Mouse (Mus musculus) heart, adult 2 months (tissue): Measurements from ENCODE around the gene Socs7. TPM values are rescaled to one million over a fixed set of nuclear protein-coding genes. Genes with fewer than 3 reads are reported as not detected.
A peak's percentile ranks its signal among the peaks of the same experiment; 100 is the strongest.
"Not testable (repeated sequence)": the region's sequence is repeated elsewhere in the genome, so short reads cannot be mapped to it uniquely, and the experiment has no call there.

Source experiments
- DNase-seq, 2 experiments: peaks; one replicate each; pipeline ENCODE4 v3.0.0; 2021
- H3K27ac ChIP-seq: fragments of 200-600 bp; 2 replicates; pipeline ENCODE4 v1.8.1; 2022
- H3K27me3 ChIP-seq: fragments of 200-500 bp; 2 replicates; pipeline ENCODE4 v1.6.1; 2012; ENCODE audit warnings: mild to moderate bottlenecking, low read length, inconsistent platforms, mixed read lengths; ENCODE audit not compliant: control insufficient read depth, insufficient read depth
- H3K36me3 ChIP-seq: fragments of 200-500 bp; 2 replicates; pipeline ENCODE4 v1.6.1; 2012; ENCODE audit warnings: low read length, inconsistent platforms; ENCODE audit not compliant: control insufficient read depth, insufficient read depth
- H3K4me1 ChIP-seq: fragments of 200-500 bp; 2 replicates; pipeline ENCODE4 v1.6.1; 2011; ENCODE audit warnings: low read length; ENCODE audit not compliant: control insufficient read depth, insufficient read depth
- H3K4me3 ChIP-seq: fragments of 200-600 bp; 2 replicates; pipeline ENCODE4 v1.8.1; 2022
- H3K79me2 ChIP-seq: fragments of 200-500 bp; replicated peaks from 2 replicates; pipeline ENCODE4 v1.6.1; 2012; ENCODE audit warnings: mild to moderate bottlenecking, inconsistent platforms, low read length, moderate library complexity, mixed read lengths; ENCODE audit not compliant: control insufficient read depth, insufficient read depth
- H3K9ac ChIP-seq: fragments of 200-500 bp; 2 replicates; pipeline ENCODE4 v1.6.1; 2012; ENCODE audit warnings: low read depth, mild to moderate bottlenecking, control low read depth, inconsistent platforms, low read length, mixed read lengths
- CTCF ChIP-seq: fragments of 200-600 bp; IDR thresholded peaks from 2 replicates; pipeline ENCODE4 v1.8.1; 2022; ENCODE audit warnings: antibody characterized with exemption, mild to moderate bottlenecking, moderate library complexity
- EP300 ChIP-seq: fragments of 200-500 bp; IDR thresholded peaks from 2 replicates; pipeline ENCODE4 v1.6.1; 2011; ENCODE audit warnings: low read depth, low read length, control low read depth; ENCODE audit not compliant: insufficient read depth
- POLR2A ChIP-seq: fragments of 200-500 bp; IDR thresholded peaks from 2 replicates; pipeline ENCODE4 v1.6.1; 2011; ENCODE audit warnings: mild to moderate bottlenecking, low read depth, low read length, control low read depth; ENCODE audit not compliant: insufficient read depth
- WGBS: fragments of 180-500 bp; shearing (Covaris S2); methylation state at CpG from one replicate; pipeline ENCODE4 v1.1.7; 2018; 5-methylcytosine and 5-hydroxymethylcytosine counted together
- intact Hi-C: fragments of 180-260 bp; cut with DNase I; formaldehyde crosslinking; loops from one replicate; pipeline ENCODE4 v1.15.1; 2025
- polyA plus RNA-seq: library from polyadenylated mRNA; depleted of rRNA; stranded (reverse); fragments of >200 nt; gene quantifications from 2 replicates; pipeline ENCODE4 v1.2.3, GENCODE M21; 2012
- total RNA-seq, 2 experiments: library from RNA; stranded (reverse); gene quantifications; 2 replicates each; pipeline ENCODE4 v1.2.3; 2021

Socs7 gene
- total and polyA plus RNA-seq, 3 experiments, result 8.9 to 22.8 (median 21.4) TPM

DNA sequence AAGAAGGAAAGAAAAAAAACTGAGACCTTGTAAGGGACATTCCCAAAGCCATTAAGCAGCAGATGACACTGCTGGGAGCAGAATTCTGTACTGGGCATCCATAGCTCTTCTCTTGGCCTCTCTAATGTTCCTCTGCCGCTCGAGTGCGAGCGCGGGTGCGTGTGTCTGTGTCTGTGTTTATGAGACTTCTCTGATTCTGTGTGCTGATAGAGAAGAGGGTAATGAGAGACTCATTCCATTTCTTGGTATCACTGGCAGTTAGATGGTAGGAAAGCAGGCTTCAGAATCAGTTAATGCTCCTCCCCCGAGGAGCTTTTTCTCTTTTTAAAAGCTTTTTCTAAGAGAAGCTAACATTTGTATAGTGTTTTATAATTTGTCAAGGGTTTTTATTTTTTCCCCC lies 7.1 kb upstream of the Socs7 start:
- H3K27me3 ChIP-seq, result no peaks in the 10 kb centered on the region
- WGBS, result 88% methylated on average over 7 of the region's 7 CpGs
- H3K27ac ChIP-seq, result no peak overlapping the region
- DNase-seq, result no peak
- no peak overlapping the region for H3K9ac ChIP-seq
- no peak for TF ChIP-seq EP300
- TF ChIP-seq CTCF, result no peak
- no peak for TF ChIP-seq POLR2A
- H3K36me3 ChIP-seq, result no peaks in the 10 kb centered on the region
- no peaks in the 10 kb centered on the region for H3K4me1 ChIP-seq
- H3K79me2 ChIP-seq, result no peaks in the 10 kb centered on the region
- H3K4me3 ChIP-seq, result no peak overlapping the region
- intact Hi-C loops, result no loop called here

- WGBS, result 4% methylated on average over 6 of the region's 6 CpGs
- peak; percentile 71 to 73 for DNase-seq
- H3K27me3 ChIP-seq, H3K4me3 ChIP-seq, H3K9ac ChIP-seq, H3K27ac ChIP-seq, H3K79me2 ChIP-seq, H3K36me3 ChIP-seq, H3K4me1 ChIP-seq: not testable (repeated sequence)
- intact Hi-C loops, result loop anchor here (1.0 to 2.0 kb wide), 2 partner anchors 43 to 111 kb away; no protein-coding TSS in a partner anchor
- TF ChIP-seq CTCF (peak; percentile 76), EP300 (peak; percentile 55; the same call in 1 of the 2 replicates)
Observed at GRCm38 (mm10) chr11:97357663-97358062, 4.7 kb upstream of the Socs7 start.

- no peaks in the 10 kb centered on the region for H3K27me3 ChIP-seq
- 0% methylated on average over 38 of the region's 39 CpGs for WGBS
- H3K79me2 ChIP-seq, result peaks cover 6% of the 10 kb centered on the region
- peak overlapping the region; percentile 95 for H3K4me3 ChIP-seq
- intact Hi-C loops, result no loop called here
- H3K9ac ChIP-seq, result peak overlapping the region; percentile 100
- H3K27ac ChIP-seq, result peak overlapping the region; percentile 85
- peaks cover 8% of the 10 kb centered on the region for H3K36me3 ChIP-seq
- TF ChIP-seq EP300 (no peak), CTCF (no peak), POLR2A (no peak)
- no peak for DNase-seq
- H3K4me1 ChIP-seq, result peaks cover 8% of the 10 kb centered on the region
Observed at GRCm38 (mm10) chr11:97362649-97362942, 245 bp downstream of the Socs7 start.

DNA sequence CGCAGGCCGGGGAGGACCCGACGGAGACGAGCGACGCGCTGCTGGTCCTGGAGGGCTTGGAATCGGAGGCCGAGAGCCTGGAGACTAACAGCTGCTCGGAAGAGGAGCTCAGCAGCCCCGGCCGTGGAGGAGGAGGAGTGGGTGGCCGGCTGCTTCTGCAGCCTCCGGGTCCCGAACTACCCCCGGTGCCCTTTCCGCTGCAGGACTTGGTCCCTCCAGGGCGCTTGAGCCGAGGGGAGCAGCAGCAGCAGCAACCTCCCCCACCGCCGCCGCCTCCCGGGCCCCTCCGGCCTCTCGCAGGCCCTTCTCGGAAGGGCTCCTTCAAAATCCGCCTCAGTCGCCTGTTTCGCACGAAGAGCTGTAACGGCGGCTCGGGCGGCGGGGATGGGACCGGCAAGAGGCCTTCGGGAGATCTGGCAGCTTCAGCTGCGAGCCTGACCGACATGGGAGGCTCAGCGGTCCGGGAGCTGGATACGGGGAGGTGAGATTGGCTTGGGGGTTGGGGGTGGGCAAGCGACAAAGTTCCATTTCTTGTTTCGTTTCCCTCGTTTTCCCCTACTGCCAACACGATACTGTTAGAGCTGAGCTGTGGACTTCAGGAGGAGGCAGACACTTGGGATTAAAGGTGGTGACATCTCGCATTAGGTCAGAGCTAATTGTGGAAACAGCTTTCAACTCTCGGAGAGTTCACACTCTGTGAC lies 742 bp downstream of the Socs7 start:
- H3K9ac ChIP-seq, result peak overlapping the region; percentile 100
- peak; percentile 51 to 72 for DNase-seq
- under 1% methylated on average over 49 of the region's 49 CpGs for WGBS
- peaks cover 8% of the 10 kb centered on the region for H3K79me2 ChIP-seq
- no peak for TF ChIP-seq EP300
- 0 out of 2 replicates have a peak, but pooled peaks have one; percentile 12 for TF ChIP-seq POLR2A
- peaks cover 9% of the 10 kb centered on the region for H3K4me1 ChIP-seq
- H3K4me3 ChIP-seq, result peak overlapping the region; percentile 95
- intact Hi-C loops, result no loop called here
- no peaks in the 10 kb centered on the region for H3K27me3 ChIP-seq
- H3K36me3 ChIP-seq, result peaks cover 8% of the 10 kb centered on the region
- peak overlapping the region; percentile 85 for H3K27ac ChIP-seq

DNA sequence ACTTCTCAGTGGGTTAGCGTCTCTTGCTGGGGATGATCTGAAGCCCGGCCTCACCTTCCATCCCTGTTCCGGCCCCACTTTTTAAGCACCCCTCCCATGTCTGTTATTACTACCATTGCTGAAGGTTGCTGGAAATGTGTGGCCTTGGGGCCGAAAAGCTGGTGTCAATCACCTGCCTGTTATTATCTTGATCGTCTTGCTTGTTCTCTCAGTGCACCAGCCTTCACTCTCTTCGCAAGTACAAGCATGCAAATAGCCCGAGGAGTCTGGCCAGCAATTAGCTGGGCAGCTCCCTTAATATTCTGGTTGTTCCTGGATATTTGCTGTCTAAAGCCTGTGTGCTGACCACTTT lies 1.3 kb downstream of the Socs7 start:
- peak; percentile 40 to 49 for DNase-seq
- peak overlapping the region; percentile 85 for H3K27ac ChIP-seq
- H3K36me3 ChIP-seq, result peaks cover 8% of the 10 kb centered on the region
- peaks cover 10% of the 10 kb centered on the region for H3K4me1 ChIP-seq
- intact Hi-C loops, result no loop called here
- H3K79me2 ChIP-seq, result peaks cover 9% of the 10 kb centered on the region
- WGBS, result 3% methylated on average over 7 of the region's 7 CpGs
- H3K4me3 ChIP-seq, result peak overlapping the region; percentile 95
- no peak for TF ChIP-seq CTCF
- TF ChIP-seq POLR2A, result no peak
- no peak for TF ChIP-seq EP300
- peak overlapping the region; percentile 100 for H3K9ac ChIP-seq
- H3K27me3 ChIP-seq, result no peaks in the 10 kb centered on the region

DNA sequence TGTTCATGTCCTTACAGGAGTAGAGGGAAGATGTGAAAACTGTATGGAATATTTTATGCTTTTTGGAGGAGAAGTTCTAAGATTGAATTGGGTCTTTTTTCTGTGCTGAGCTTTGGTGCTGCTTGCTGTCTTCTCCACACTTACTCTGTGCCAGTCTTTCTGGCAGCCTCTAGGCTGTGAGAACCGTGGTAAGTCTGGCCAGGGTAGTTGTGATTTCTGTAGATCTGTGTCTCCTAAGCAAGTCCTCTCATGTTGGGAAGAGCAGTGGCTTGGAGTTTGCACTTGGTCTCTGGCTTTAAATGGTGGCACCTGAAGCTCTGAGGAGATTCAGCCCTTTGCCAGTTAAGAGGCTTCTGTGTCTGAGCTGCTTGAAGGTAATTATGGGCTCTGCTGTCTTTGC lies 3.2 kb downstream of the Socs7 start:
- no peak overlapping the region for H3K4me3 ChIP-seq
- no peaks in the 10 kb centered on the region for H3K27me3 ChIP-seq
- intact Hi-C loops, result no loop called here
- H3K9ac ChIP-seq, result no peak overlapping the region
- 50% methylated on average over 1 of the region's 1 CpGs for WGBS
- no peak for DNase-seq
- no peak overlapping the region for H3K27ac ChIP-seq
- TF ChIP-seq CTCF (no peak), POLR2A (no peak), EP300 (no peak)
- peaks cover 8% of the 10 kb centered on the region for H3K36me3 ChIP-seq
- peaks cover 10% of the 10 kb centered on the region for H3K4me1 ChIP-seq
- peaks cover 11% of the 10 kb centered on the region for H3K79me2 ChIP-seq
